Mouse (Mus musculus) macrophage (primary cell): ENCODE results near the gene Erg. TPM values are rescaled to one million over a fixed set of nuclear protein-coding genes. Genes with fewer than 3 reads are reported as not detected.

Source experiments
- H3K27ac ChIP-seq: fragments of 350-480 bp; formaldehyde crosslinking; 2 replicates; pipeline ENCODE4 v1.9.0; 2021
- H3K36me3 ChIP-seq: fragments of 350-480 bp; formaldehyde crosslinking; 2 replicates; pipeline ENCODE4 v1.9.0; 2021; ENCODE audit errors: inconsistent target
- H3K4me3 ChIP-seq: fragments of 350-480 bp; formaldehyde crosslinking; 2 replicates; pipeline ENCODE4 v1.9.0; 2021; ENCODE audit errors: inconsistent target
- H3K79me2 ChIP-seq: fragments of 350-480 bp; formaldehyde crosslinking; 2 replicates; pipeline ENCODE4 v1.9.0; 2021; ENCODE audit errors: inconsistent target
- WGBS: methylation state at CpG from one replicate; pipeline ENCODE4 v1.1.7; 2026; ENCODE audit warnings: inconsistent platforms; ENCODE audit not compliant: missing documents; 5-methylcytosine and 5-hydroxymethylcytosine counted together
- polyA plus RNA-seq: library from polyadenylated mRNA; stranded (reverse); fragments of 250-400 nt; gene quantifications from 3 replicates; pipeline ENCODE4 v1.2.4, GENCODE M21; 2018; ENCODE audit warnings: inconsistent platforms

Gene Erg
- polyA plus RNA-seq, 1 experiment from 2014 or later = 0.26 TPM

GRCm38 (mm10) chr16:95455461-95455860 is 130.9 kb downstream of the Erg start:
- H3K4me3 ChIP-seq = no peak overlapping the region
- WGBS = 21% methylated on average over 3 of the region's 5 CpGs
- no peaks in the 10 kb centered on the region for H3K36me3 ChIP-seq
- no peaks in the 10 kb centered on the region for H3K79me2 ChIP-seq
- H3K27ac ChIP-seq = no peak overlapping the region

DNA sequence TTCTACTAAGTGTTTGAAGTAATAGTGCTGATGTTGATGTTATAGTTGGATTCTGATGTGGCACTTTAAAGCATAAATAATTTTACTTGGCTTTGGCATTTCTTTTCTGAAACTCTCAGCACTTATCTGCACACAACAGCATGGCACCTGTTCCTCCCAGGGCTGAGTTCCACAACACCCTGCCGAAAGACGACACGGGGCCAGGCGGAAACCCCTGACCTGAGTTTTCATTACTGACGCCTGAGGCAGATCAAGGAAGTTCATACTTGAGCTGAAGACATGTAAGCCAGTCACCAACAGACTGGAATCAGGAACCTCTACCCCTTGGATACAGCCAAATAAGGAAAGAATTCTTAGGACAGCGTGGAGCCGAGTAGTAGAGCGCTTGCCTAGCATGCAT is 134.0 kb downstream of the Erg start:
- 32% methylated on average over 8 of the region's 8 CpGs for WGBS
- no peak overlapping the region for H3K27ac ChIP-seq
- H3K79me2 ChIP-seq = no peaks in the 10 kb centered on the region
- H3K36me3 ChIP-seq = no peaks in the 10 kb centered on the region
- no peak overlapping the region for H3K4me3 ChIP-seq

- Histone ChIP-seq H3K4me3 (no peak overlapping the region), H3K27ac (no peak overlapping the region), H3K36me3 (no peaks in the 10 kb centered on the region), H3K79me2 (no peaks in the 10 kb centered on the region)
- 12% methylated on average over 5 of the region's 5 CpGs for WGBS
Observed at GRCm38 (mm10) chr16:95449361-95449725, 137.1 kb downstream of the Erg start.

- H3K36me3 ChIP-seq = no peaks in the 10 kb centered on the region
- no peak overlapping the region for H3K4me3 ChIP-seq
- H3K27ac ChIP-seq = no peak overlapping the region
- H3K79me2 ChIP-seq = no peaks in the 10 kb centered on the region
- WGBS = 43% methylated on average over 9 of the region's 9 CpGs
Observed at GRCm38 (mm10) chr16:95448643-95449360, 137.6 kb downstream of the Erg start.

GRCm38 (mm10) chr16:95447896-95448295 is 138.5 kb downstream of the Erg start:
- no peak overlapping the region for H3K4me3 ChIP-seq
- WGBS = 35% methylated on average over 4 of the region's 4 CpGs
- H3K79me2 ChIP-seq = no peaks in the 10 kb centered on the region
- H3K36me3 ChIP-seq = no peaks in the 10 kb centered on the region
- no peak overlapping the region for H3K27ac ChIP-seq

DNA sequence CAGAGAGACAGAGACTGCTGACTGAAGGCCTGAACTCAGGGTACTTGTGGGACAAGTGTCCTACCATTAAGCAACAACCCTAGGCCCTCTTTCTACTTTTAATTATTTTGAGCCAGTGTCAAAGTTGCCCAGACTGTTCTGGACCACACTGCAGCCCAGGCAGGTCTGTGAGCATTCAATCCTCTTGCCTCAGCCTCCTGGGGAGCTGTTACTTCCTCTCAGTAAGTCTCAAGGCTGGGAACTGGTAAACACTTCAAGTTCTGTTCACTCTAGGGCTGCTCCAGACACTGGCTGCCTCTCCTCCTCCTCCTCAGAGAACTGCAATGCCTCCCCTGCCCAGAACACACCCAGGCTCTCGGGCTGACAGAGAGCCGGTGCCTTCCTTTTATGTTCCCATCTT is 140.0 kb downstream of the Erg start:
- WGBS = 21% methylated on average over 2 of the region's 2 CpGs
- Histone ChIP-seq H3K36me3 (no peaks in the 10 kb centered on the region), H3K4me3 (no peak overlapping the region), H3K27ac (no peak overlapping the region), H3K79me2 (no peaks in the 10 kb centered on the region)

DNA sequence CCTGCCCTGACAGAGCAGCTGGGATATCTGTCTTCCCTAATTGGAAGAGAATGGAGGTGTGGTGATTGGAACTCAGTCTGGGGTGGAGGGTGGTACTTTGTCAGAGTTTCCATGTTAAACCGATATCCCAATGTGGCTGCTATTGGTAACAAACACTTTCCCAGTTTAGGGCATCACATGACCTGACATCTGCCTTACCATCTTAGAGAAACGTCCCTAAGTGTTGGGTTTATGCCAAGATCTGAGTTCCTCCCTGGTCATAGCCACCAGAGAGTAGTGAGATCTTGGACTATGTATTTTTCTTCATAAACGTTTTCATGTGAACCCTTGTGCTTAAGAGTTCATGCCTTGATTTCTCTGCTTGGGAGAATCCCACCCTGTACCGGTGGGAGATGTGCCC is 144.4 kb downstream of the Erg start:
- 27% methylated on average over 4 of the region's 4 CpGs for WGBS
- Histone ChIP-seq H3K4me3 (no peak overlapping the region), H3K36me3 (no peaks in the 10 kb centered on the region), H3K79me2 (no peaks in the 10 kb centered on the region), H3K27ac (no peak overlapping the region)

DNA sequence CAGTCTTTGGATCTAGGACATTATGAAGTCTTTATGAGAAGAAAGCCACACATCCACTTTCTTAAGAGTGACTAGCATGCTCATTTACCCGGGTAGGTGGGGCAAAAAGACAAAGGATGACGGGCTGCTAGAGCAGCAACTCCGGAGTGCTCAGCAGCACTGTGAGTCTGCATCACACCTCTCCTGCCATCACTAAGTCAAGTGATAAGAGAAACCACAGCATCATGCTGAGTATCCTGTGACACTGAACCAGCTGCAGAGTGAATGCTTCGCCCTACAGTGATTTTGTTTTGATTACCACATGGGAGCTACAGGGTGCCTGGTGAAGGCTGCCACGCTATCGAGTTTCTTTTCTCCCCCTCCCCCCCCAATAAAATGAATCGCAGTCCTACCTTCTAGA is 145.2 kb downstream of the Erg start:
- no peaks in the 10 kb centered on the region for H3K36me3 ChIP-seq
- H3K27ac ChIP-seq = no peak overlapping the region
- H3K79me2 ChIP-seq = no peaks in the 10 kb centered on the region
- no peak overlapping the region for H3K4me3 ChIP-seq
- WGBS = 40% methylated on average over 5 of the region's 7 CpGs

DNA sequence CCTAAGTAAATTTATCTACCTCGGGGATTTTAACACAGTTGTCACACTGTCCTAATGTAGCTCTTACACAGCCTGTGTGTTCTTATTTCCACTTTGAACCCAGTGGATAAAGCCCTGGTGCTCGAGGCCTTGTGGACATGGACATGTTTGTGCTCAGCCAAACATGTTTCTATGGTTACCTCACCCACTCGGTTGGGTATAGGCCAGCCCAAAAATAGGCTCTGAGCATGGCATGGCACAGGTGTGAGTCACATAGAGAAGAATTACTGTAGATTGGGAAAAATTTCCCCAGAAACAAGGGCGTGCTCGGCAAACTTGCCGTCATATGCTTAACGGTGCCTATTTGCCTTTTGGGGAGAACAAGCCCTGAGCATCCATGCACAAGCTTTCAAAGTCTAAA is 146.1 kb downstream of the Erg start:
- 38% methylated on average over 7 of the region's 7 CpGs for WGBS
- H3K27ac ChIP-seq = no peak overlapping the region

DNA sequence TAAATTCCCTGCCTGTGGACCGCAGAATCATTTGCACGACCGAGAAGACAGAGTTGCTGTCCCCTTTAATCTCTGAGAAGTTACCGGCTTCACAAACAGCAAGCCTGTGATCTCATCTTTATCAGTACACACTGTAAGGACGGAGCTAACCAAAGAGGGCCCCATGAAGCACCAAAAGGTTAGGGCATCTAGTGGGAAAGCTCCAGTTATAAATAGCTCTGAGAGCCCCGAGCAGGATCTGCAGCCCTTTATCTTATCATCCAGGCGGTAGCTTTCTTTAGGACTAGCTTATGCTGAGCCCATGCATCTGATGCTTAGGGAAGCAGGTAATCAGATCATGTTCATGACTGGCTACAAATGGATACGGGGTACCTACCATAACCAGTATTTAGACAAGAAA is 146.6 kb downstream of the Erg start:
- H3K36me3 ChIP-seq = no peaks in the 10 kb centered on the region
- H3K79me2 ChIP-seq = no peaks in the 10 kb centered on the region
- no peak overlapping the region for H3K4me3 ChIP-seq
- 39% methylated on average over 8 of the region's 8 CpGs for WGBS
- no peak overlapping the region for H3K27ac ChIP-seq

More for the DNA sequence above, 146.1 kb downstream of the Erg start:
- no peaks in the 10 kb centered on the region for H3K36me3 ChIP-seq
- H3K79me2 ChIP-seq = no peaks in the 10 kb centered on the region
- no peak overlapping the region for H3K4me3 ChIP-seq

- no peaks in the 10 kb centered on the region for H3K79me2 ChIP-seq
- H3K27ac ChIP-seq = no peak overlapping the region
- H3K4me3 ChIP-seq = no peak overlapping the region
- no peaks in the 10 kb centered on the region for H3K36me3 ChIP-seq
- 33% methylated on average over 17 of the region's 17 CpGs for WGBS
Observed at GRCm38 (mm10) chr16:95438848-95439540, 147.4 kb downstream of the Erg start.

- 6% methylated on average over 8 of the region's 8 CpGs for WGBS
- no peak overlapping the region for H3K27ac ChIP-seq
- H3K79me2 ChIP-seq = no peaks in the 10 kb centered on the region
- no peak overlapping the region for H3K4me3 ChIP-seq
- H3K36me3 ChIP-seq = no peaks in the 10 kb centered on the region
Observed at GRCm38 (mm10) chr16:95436611-95437010, 149.8 kb downstream of the Erg start.

DNA sequence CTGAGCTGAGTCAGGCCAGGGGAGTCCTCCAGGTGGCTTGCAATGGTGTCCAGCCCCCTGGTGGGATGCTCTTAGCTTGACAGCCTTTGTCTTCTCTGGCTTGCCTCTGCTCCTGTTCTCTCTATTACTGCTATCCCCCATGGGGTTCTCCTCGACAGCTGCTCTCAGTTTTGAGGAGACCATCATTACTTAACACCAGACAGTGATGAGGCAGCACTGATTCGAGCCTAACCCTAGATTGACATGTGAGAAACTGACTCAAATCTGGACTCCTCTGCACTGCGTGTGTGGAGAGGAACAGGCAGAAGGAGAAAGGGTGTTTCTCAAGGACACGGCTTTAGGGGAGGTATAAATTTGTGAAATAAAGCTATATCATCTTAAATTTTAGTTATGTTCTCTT is 150.3 kb downstream of the Erg start:
- 35% methylated on average over 4 of the region's 4 CpGs for WGBS

DNA sequence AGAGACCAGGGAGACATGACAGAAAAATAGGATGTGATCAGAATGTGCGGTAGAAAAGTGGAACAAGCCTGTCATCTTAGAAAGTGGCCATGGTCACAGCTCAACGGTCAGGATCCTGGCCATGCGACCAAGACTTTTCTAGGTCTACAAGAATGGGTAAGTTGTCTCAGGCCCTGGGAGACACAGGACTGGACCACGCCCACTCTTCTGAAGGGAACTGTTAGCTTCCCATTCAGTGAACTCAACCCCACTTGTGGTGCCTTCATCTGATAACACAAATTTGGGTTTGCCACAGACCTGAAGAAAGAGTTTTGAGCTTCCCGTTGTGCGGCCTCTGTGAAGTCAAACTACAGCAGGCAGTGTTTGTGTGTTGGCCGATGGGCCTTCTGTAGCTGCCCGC is 152.0 kb downstream of the Erg start:
- H3K79me2 ChIP-seq = no peaks in the 10 kb centered on the region
- no peak overlapping the region for H3K27ac ChIP-seq
- no peak overlapping the region for H3K4me3 ChIP-seq
- H3K36me3 ChIP-seq = no peaks in the 10 kb centered on the region
- 14% methylated on average over 8 of the region's 8 CpGs for WGBS

More for the DNA sequence above, 150.3 kb downstream of the Erg start:
- Histone ChIP-seq H3K27ac (no peak overlapping the region), H3K79me2 (no peaks in the 10 kb centered on the region), H3K36me3 (no peaks in the 10 kb centered on the region), H3K4me3 (no peak overlapping the region)

- no peak overlapping the region for H3K4me3 ChIP-seq
- peak overlapping the region; percentile 28; the same call in 1 of the 2 replicates for H3K27ac ChIP-seq
- no peaks in the 10 kb centered on the region for H3K79me2 ChIP-seq
- WGBS = 50% methylated on average over 2 of the region's 2 CpGs
- no peaks in the 10 kb centered on the region for H3K36me3 ChIP-seq
Observed at GRCm38 (mm10) chr16:95432540-95432971, 153.8 kb downstream of the Erg start.
